Mouse (Mus musculus) lung, adult 18-20 months (tissue): ENCODE results near the gene 4931422A03Rik.

Experiments used
- DNase-seq, 2 experiments: peaks; one replicate each; pipeline ENCODE4 v3.0.0; 2022; ENCODE audit warnings: mixed read lengths in 2 of 2

Gene 4931422A03Rik

DNA sequence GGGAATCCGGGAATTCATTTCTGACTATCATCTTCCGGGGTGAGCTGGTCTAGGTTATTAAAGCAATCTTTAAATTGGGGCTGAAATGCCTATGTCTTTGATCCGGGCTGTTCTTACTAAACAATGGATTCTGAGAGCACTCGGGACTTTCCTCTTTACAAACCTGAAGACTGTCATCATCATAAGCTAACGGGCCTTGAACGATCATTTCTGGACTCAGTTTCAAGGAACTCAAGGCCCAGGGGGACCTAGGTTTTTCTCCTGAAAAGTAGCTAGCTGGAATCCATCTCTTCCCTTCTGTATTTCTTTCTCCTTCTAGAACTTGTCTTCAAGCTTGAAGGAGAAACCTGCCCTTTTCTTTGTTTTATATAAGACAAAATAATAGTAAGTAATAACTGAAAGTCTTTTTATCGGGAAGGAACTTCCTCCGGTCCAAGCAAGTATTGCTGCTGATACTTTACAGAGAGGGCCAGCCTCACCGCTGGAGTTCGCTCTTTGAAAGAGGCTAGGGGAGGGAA is 59.2 kb downstream of the 4931422A03Rik start:
- DNase-seq = no peak

DNA sequence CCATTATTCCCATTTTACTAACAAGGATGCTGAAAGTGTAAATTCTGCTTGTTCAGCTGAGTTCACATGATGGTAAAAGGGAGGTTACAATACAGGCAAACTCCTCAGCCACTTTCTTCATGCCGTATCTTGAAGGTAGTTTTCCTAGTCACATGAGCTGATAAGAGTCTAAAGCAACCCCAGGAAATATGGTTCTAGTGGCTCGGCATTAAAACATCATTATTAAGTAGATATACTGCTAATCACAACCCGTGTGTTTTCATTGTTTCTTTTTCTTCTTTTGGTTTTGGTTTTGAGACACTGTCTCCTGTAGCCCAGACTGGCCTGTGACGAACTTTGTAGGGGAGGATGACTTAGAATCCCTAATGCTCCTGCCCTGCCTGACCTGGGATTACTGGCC is 60.0 kb downstream of the 4931422A03Rik start:
- no peak for DNase-seq

DNA sequence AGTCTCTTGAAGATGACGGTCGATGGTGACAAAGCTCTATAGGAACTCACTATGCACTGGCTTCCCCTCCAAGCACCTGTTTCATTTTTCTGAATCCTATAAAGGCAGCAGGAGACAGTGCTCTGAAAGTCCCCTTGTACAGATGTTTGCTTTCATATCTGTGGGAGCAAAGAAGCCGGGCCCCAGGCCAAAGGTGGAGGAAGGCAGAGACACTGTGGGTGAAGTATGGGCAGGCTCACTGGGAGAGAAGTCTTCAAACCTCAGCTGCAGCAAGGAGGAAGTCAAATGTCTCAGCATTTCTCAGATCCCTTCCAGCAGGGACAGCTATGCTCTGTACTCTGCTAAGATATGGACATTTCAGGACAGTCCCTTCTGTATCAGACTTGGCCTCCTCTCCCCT is 62.8 kb downstream of the 4931422A03Rik start:
- no peak for DNase-seq

DNA sequence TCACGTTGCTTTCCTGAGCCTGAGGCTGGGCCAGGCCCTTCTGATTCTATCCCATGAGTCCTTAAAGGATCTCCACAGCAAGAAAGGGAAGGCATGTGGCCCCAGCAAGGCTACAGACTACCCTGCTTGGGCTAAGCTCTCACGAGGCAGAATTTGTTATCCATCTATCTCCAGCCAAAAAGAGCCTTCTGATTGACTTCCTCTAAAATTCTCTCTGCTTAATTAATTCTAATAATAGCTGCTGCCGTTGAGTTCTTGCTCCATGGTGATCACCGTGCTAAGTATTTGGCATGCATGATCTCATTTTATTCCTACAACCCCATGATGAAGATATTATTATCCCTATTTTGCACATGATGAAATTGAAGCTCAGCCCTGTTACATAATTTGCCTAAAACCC is 65.8 kb downstream of the 4931422A03Rik start:
- DNase-seq = no peak

DNA sequence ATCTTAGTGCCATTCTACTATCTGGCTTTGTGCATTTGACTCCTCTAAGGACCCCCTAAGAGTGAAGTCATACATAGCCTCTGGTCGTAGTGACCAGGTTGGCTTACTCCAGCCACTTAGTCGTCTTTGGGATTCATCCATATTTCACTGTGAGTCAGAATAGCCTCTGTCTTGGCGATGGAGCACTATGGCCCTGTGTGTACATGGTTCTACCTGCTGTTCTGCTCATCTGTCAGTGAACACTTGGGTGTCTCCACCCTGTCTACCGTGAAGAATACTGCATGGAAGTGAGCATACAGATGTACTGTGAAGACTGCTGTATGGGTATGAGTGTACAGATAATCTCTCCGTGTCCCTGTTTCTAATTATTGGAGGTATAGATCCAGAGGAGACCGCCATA is 68.6 kb downstream of the 4931422A03Rik start:
- DNase-seq = no peak

DNA sequence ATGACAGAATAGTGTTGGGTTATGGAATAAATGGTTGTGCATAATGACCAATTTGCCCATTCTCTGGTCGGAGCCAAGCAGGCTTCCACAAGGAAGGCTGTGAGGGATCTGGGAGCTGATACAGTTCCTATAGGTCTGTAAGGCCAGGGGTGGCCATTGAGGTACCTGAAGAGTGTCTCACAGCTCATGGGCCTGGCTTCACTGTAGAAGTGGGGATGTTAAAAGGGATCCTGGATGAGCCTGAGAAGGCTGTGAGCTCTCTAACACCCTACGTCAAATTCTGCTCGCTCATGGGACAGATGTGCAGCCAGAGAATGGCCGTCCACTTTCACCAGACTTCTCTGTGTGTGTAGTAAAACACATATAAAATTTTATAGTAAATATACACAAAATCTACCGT is 69.1 kb downstream of the 4931422A03Rik start:
- DNase-seq = no peak

DNA sequence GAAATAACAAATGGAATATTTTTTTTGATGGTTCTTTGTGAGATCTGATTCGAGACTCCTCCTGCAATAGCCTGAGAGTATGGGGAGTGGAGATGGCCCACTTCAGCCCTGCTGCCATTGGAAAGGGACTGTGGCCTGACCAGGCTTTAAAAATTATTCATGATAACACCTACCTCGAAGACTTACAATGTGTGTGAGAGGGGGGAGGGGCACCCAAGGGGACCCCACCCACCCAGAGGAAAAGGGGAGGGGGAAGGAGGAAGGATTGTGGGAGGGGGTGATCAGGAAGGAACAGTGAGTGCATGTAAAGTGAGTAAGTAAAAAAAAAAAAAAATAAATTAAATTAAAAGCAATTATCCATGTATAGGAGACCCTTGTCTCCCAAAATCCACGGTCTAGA is 69.5 kb downstream of the 4931422A03Rik start:
- DNase-seq = no peak

DNA sequence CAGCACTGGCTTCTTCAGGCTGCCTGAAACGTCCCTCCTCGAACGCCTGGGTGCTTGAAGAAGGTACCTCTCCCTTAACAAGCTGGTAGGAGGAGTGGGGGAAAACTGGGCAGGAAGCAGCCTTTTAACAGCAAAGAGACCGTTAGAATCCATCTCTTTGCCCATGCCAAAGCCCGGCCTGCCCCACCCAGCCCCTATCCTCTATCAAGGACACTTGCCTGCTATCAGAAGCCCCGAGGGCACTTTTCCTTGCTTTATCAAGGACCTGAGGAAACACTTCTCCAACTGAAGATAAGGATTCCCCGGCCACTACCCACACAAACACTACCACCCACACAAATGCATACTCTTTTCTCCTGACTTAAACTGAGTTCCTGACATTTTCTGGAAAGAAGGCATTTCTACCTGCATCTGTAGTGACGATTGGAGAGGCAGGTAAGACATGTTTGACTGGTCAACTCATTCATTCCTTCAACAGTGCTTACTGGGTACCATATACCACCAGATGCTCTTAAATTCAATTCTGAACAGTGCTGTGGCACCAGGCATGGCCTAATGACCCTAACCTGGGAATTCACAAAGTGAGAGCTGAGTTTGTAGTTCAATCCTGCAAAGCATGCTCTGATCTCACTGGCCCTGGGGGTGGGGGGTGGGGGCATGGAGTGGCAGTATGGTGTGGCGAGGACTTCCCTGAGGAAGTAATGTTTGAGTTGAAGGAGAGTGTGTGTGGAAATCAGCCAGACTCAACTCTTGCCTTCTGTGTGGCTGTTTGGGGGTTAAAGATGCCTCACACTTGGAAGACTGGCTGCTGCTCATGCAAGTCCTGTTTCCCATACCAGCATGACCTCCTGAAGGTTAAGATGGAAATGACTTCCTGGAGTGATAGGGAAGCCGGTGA is 70.3 kb downstream of the 4931422A03Rik start, which contains the start of gene Lmo2:
Gene Lmo2 (plus strand): TSS at position 338 of the 898 bp plus-strand sequence.
- DNase-seq = no peak

DNA sequence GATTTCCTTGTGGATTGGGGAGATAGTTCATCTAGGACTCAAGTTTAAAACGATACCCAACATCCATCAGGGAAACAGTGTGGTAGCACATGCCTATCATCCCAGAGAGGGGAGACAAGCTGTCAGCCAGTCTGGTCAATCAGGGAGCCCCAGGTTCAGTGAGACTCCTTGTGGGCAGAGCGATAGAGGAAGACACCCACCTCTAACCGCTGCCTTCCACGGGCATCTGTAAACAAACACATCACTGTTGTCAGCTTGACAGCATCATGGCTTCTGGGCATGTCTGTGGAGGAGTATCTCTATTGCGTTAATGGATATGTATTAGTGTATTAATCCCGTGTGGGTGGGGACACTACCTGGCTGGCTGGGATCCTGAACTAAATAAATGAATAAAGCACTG is 71.3 kb downstream of the 4931422A03Rik start:
- no peak for DNase-seq

DNA sequence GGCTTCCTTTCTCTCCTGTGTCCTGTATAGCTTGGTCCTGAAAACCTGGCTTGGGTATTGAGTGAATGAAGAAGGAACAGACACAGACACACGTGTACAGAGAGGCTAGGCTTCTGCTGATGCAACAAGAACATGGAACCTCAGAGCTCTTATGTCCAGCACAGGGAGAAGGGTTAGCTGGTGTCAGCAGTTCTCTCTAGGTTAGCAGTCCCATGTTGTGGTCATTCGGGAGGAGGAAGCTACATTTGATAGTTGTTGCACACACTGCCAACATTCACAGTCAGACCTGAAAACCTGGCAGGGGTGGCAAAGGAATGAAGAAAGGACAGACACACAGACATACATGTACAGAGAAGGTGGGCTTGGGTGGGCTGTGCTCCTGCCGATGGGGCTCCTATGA is 72.4 kb downstream of the 4931422A03Rik start:
- DNase-seq = no peak

DNA sequence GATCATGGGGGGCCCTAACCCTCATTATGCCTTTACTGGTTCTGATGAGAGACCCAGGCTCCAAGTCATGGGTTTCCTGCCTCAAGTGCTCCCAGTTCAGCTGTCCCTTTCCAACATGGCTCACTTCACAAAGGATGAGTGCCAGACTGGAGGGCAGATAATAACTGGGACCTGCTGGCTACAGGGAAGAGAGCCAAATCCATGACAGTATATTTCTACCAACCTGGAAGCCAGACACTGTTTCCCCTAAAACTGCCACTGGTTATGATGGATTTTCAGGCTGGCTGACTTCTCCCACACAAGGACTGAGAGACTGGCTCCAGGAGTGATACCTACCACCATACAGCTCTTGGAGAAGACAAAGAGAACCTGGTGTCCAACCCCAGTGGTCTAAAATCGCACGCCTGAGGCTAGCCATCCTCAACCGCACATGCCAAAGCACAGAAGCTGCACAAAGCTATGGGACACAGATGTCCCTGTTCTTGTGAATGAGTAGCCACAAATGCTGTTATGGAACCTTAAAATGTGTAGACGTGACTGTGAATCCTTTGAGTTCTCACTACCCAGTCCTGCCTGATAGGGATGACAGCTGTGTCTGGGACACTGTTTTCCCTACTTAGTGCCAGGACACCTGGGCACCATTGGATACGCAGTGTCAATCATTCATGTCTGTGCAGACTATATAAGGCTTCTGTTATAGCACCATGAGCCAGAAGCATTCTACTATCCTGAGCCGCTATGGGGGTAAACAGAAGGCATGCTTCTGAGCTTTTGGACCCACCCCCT is 74.9 kb downstream of the 4931422A03Rik start:
- no peak for DNase-seq

DNA sequence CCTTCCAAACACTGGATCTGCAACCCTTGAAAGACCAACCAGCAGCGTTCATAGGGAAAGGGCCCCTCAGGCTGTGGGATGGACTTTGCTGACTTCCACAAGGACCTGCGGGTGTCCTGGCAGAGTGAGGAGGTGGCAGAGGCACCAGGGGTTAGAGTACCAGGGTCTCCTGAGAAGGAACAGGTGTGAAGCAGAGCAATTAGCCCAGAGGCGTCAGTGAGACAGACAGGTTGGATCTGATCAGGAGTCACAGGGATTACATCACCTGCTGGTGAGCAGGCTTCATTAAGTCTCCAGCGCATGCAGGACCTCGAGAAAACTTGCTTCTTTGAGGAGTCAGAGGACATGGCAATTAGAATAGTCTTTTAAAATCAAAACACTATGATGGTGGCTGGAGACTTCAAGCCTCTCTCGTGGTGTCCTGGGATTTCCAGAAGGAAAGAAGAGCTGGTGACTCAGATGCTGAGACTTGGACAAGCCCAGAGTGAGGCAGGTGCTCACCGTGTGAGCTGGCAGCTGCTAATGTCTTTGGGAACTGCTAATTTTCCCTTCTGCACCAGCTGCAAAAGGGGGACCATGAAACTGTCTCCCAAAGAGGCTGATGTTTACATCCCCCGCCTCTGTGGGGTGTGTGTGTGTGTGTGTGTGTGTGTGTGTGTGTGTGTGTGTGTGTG is 80.0 kb downstream of the 4931422A03Rik start:
- no peak for DNase-seq

DNA sequence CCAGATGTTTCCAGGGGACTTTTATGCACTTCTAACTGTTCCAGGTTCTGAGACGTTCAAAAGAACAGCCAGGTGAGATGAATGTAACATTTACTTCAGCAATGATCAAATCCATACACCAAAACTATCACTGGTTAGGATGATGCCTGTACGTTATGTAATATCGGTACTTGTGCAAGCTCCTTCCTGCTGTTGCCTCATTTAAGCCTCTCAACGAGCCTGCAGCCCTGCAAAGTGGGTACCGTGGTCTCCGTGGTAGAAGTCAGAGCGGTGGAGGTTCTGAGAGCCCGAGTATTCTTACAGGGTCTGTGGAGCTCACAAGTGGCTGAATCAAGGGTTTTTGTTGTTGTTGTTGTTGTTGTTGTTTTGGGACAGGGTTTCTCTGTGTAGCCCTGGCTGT is 81.3 kb downstream of the 4931422A03Rik start:
- no peak for DNase-seq

DNA sequence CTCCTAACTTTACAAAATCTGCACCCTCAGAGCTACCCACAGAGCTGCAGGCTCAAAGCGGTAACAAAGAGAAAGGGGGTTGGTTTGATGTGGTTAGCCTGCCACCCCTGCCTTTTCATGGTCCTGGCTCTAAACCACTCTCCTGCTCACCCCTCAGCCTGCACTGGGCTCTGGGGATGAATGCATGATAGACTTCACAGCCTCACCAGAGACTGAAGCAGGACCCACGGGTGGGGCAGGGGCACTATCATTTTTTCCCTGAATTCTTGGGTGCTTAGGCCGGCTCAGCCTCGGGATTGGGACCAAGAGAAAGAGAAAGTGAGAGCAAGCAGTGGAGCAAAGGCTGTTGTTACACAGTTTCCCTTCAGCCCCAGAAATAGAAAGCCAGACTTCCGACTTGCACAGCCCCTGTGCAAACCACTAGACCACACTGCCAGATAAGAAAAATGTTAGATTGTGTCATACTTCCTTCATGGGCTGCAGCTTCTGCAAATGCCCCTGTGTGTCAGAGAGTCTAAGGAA is 82.5 kb downstream of the 4931422A03Rik start:
- peak; percentile 18 to 31 for DNase-seq

DNA sequence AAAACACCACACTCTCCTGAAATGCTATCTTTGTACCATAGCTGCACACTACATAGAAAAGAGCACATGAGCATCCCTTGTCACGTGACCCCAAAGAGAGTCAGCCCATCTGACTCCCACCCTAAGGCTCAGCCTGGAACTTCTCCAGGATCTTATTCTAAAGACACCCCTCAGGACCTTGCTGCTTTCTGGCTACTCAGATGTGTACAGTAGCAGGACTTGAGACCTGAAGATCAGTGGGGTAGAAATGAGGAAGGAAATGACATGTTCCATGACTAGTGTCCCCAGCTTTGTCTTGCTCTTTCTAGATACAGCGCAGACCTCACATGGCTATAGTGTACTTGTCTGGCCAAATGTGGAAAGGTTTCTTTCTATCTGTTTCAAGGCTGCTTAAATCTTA is 83.3 kb downstream of the 4931422A03Rik start:
- DNase-seq = no peak

DNA sequence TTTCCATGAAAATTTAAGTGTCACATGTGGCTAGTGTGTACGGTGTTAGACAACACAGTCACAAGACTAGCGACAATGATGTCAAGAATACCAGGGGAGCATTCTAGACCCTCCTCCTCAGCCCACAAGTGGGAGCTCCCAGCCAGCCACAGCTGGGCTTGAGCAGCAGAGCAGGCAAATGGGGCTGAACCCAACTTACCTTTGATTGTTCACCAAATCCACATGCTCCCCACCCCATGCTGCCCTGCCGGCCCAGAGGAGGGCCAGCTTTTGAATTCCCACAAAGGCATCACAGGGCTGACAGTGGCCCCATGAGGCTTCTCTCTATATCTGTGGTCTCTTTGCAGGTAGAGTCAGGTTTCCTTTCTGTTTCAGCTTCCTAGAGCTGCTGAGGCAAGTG is 87.1 kb downstream of the 4931422A03Rik start:
- no peak for DNase-seq

DNA sequence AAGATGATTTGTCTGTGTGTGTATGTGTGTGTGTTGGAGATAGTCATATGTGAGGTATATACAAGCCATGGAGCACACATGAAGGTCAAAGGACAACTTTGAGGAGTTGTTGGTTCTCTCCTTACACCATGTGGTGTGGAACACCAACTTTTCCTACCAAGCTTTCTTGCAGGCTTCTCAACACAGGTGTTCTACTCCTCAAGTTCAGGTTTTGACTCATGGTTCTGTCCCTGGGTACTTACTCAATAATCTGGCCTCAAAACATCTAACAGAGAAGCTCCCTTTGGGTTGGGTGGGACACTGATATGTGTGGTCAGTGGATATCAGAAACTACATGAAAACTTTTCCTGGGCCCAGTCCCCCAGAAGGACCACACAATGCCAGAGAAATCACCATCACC is 89.2 kb downstream of the 4931422A03Rik start:
- no peak for DNase-seq

DNA sequence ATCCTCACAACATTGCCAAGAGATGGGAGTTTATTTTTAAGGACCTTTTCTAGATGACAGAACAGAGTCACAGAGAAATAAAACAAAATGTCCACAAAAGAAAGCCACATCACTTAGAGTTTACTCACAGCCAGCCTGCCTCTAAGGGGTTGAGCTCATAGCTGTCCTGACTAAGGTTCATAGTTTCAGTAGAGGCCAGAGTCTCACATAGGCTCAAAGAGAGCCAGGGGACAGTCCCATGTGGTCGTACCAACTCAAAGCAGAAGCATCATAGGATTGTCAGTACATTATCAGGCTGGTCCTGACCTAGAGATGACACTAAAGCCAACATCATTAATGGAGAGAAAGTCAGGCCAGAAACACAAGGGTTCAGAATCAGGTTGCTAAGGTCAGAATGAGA is 89.6 kb downstream of the 4931422A03Rik start:
- no peak for DNase-seq

DNA sequence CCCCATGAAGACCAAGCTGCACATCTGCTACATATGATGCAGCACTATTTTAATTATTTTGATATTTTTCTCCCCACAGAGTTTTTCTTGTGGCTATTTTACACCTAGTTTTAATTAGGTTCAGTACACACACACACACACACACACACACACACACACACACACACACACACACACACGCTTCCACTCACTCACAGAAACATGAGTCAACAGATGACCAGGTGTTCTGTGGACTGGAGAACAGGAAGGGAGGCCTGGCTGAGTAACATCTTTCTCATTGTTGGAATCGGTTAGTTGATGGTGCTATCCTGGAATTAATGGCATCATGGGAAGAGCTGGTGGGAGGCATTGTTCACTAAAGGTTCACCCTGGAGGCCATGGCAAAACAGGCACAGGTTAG is 90.5 kb downstream of the 4931422A03Rik start:
- DNase-seq = no peak

DNA sequence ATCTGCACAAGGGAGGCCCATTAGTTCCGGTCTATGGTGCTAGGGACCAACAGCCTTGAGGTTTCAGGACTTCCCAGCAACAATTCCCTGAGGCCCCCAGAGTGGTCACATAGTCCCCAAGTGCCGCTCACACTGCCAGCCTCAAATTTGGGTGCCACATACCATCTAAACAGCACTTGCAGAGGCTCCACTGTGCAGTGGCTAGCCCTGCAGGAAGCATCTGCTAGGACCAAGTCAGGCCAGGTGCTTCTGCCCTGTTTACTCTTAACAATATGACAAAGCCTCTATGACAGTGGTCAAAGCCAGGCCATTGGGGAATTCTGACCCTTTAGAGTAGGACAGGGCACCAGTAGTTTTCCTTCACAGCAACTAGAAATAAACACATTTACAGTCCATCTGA is 91.5 kb downstream of the 4931422A03Rik start:
- no peak for DNase-seq

DNA sequence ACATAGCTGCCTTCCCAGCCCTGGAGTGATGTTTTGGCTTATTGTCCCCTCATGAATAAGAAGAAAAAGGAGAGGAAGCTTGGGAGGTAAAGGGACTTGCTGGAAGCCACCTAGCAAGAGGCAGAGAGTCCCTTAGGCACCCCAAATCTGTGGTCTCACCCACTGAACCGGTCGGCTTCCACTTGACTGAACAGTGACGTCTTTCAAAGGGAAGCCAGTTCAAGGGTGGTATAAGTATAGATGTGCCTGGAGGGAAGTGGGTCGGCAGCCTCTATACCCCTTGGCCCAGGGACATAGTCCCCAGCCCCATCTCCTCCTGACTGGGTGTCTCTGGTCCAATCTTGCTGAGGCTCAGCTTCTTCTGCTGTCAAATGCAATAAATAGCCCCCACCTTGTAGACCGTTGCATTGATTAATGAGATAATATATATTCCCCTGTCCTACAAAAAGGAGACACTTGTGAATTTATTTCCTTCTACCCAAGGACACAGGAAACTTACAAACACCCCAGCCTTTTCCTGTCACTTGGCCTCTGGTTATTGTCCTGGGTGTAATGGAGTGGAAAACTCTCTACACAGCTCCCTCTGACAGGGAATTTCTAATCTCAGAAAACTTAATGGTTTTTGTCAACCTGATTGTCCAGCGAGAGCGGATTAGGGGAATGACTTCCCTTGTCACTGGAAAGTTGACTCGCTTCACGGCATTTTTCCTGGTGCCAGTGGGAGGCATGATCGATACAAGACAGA is 92.3 kb downstream of the 4931422A03Rik start:
- no peak for DNase-seq

DNA sequence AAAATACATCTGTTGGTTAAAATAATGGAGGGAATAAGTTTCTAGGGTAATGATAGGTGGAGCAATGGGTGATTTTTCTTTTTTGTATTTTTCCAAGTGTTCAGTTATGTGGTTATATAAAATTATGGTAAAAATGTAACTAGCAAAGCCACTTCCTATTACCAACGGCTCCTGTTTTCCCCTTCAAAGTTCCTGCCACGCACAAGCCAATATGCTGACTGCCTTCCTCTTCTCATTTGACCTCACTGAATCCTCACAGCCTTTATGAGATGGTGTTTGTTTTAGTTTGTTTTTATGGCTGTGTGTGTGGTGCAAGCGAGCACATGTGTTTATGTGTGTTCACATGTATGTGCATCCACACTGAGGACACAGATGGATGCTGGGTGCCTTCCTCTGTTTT is 93.5 kb downstream of the 4931422A03Rik start:
- no peak for DNase-seq
